Mouse (Mus musculus) liver, embryonic 14.5 days (tissue): ENCODE results near the gene St6galnac5. TPM values are rescaled to one million over a fixed set of nuclear protein-coding genes. Genes with fewer than 3 reads are reported as not detected.

Experiments used
- ATAC-seq: fragments of 200-750 bp; cut with Nextera tagmentation; 2 replicates; pipeline ENCODE4 v1.8.0; 2017; ENCODE audit warnings: moderate number of reproducible peaks, mild to moderate bottlenecking, moderate library complexity; ENCODE audit not compliant: insufficient read depth
- DNase-seq, 3 experiments: peaks; one replicate each; pipeline ENCODE4 v3.0.0-alpha.2; 2012 to 2013; ENCODE audit warnings: low read depth in 3 of 3, low spot score in 3 of 3
- H3K27ac ChIP-seq: fragments of 300-500 bp; sonication (generic); 2 replicates; pipeline ENCODE4 v1.5.1; 2014; ENCODE audit warnings: moderate library complexity, mild to moderate bottlenecking, control low read depth, inconsistent platforms
- H3K27me3 ChIP-seq: fragments of 300-500 bp; sonication (generic); 2 replicates; pipeline ENCODE4 v1.6.1; 2014; ENCODE audit warnings: mild to moderate bottlenecking, low read length, moderate library complexity; ENCODE audit not compliant: control insufficient read depth, insufficient read depth
- H3K36me3 ChIP-seq: fragments of 300-500 bp; sonication (generic); replicated peaks from 2 replicates; pipeline ENCODE4 v1.6.1; 2014; ENCODE audit warnings: low read depth; ENCODE audit not compliant: control insufficient read depth, insufficient read depth
- H3K4me1 ChIP-seq, 2 experiments: fragments of 200-500 bp in 1 of 2; fragments of 300-500 bp in 1 of 2; sonication (generic) in 1 of 2; replicated peaks; 2 replicates each; pipeline ENCODE4 v1.6.1; 2012 to 2014; ENCODE audit warnings: antibody characterized with exemption in 1 of 2, inconsistent platforms in 1 of 2, low read length in 1 of 2; ENCODE audit not compliant: control insufficient read depth in 2 of 2, insufficient read depth in 2 of 2
- H3K4me2 ChIP-seq: fragments of 300-500 bp; sonication (generic); 2 replicates; pipeline ENCODE4 v1.6.1; 2014; ENCODE audit warnings: low read depth, mild to moderate bottlenecking, control low read depth, moderate library complexity
- H3K4me3 ChIP-seq, 2 experiments: fragments of 200-500 bp in 1 of 2; fragments of 300-500 bp in 1 of 2; sonication (generic) in 1 of 2; 2 replicates each; pipeline ENCODE4 v1.5.1; 2012 to 2014; ENCODE audit warnings: low read depth in 2 of 2, low read length in 2 of 2, mild to moderate bottlenecking in 2 of 2, control low read depth in 1 of 2, inconsistent platforms in 1 of 2, moderate library complexity in 1 of 2; ENCODE audit not compliant: insufficient read depth in 1 of 2
- H3K9ac ChIP-seq: fragments of 300-500 bp; sonication (generic); replicated peaks from 2 replicates; pipeline ENCODE4 v1.6.1; 2014; ENCODE audit warnings: mild to moderate bottlenecking, control low read depth, moderate library complexity
- H3K9me3 ChIP-seq: fragments of 300-500 bp; sonication (generic); 2 replicates; pipeline ENCODE4 v1.6.1; 2016; ENCODE audit warnings: low read length, mixed read lengths; ENCODE audit not compliant: control insufficient read depth
- CTCF ChIP-seq: IDR thresholded peaks from 2 replicates; pipeline ENCODE4 v1.5.1; 2016; ENCODE audit warnings: antibody characterized with exemption, low read depth, control low read depth
- EP300 ChIP-seq: IDR thresholded peaks from 2 replicates; pipeline ENCODE4 v1.6.1; 2016; ENCODE audit warnings: antibody characterized with exemption, low read depth
- WGBS: fragments of 180-500 bp; shearing (Covaris S2); extraction: QIAGEN DNeasy Blood & Tissue Kit; methylation state at CpG from one replicate; pipeline ENCODE4 v1.1.7; 2014; ENCODE audit not compliant: insufficient replicate concordance; 5-methylcytosine and 5-hydroxymethylcytosine counted together
- polyA plus RNA-seq, 2 experiments: library from polyadenylated mRNA; depleted of rRNA in 1 of 2; stranded (reverse) in 1 of 2; unstranded in 1 of 2; fragments of >200 nt; fragmentation: Nextera tagmentation in 1 of 2; extraction: Ambion mirVana in 1 of 2; gene quantifications; 2 replicates each; pipeline versions ENCODE4 v1.2.1 to v1.2.3; 2012 to 2014

St6galnac5 gene
- polyA plus RNA-seq, 2 experiments: 0.01 TPM; not detected in 1

DNA sequence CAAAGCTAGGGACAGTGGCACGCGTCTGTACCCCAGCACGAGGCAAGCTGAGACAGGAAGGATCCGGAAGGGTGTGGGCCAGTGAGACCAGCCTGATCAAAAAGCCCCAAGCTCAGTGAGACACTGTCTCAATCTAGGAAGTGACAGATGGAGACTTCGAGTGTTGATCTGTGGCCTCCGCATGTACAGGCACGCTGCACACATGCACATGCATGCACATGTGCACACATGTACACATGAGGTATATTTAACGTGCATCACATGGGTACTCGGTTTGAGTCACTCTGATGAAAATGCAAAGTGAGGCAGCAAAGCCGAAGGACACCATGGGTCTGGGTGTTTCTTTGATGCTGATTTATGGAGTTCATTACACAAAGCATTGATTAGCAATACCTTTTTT is 77.0 kb downstream of the St6galnac5 start:
- TF ChIP-seq CTCF (no peak), EP300 (no peak)
- WGBS: 67% methylated on average over 10 of the region's 10 CpGs

GRCm38 (mm10) chr3:152898906-152899305 is 83.1 kb downstream of the St6galnac5 start:
- Histone ChIP-seq H3K4me1 (0 out of 4 replicates have a peak, but pooled peaks cover 0 to 1% of the 10 kb centered on the region in 2 experiments), H3K36me3 (no peaks in the 10 kb centered on the region), H3K27me3 (no peaks in the 10 kb centered on the region), H3K9me3 (no peaks in the 10 kb centered on the region), H3K27ac (no peak overlapping the region), H3K4me2 (no peak overlapping the region), H3K4me3 (no peak overlapping the region), H3K9ac (no peak overlapping the region)
- DNase-seq (no peak), ATAC-seq (no peak)
- WGBS: 80% methylated on average over 9 of the region's 9 CpGs
- no peak for TF ChIP-seq CTCF
- TF ChIP-seq EP300: no peak

More for the DNA sequence above, 77.0 kb downstream of the St6galnac5 start:
- Histone ChIP-seq H3K36me3 (no peaks in the 10 kb centered on the region), H3K27ac (no peak overlapping the region), H3K4me1 (no peaks in the 10 kb centered on the region), H3K4me2 (no peak overlapping the region), H3K27me3 (no peaks in the 10 kb centered on the region), H3K9me3 (no peaks in the 10 kb centered on the region), H3K9ac (no peak overlapping the region), H3K4me3 (no peak overlapping the region)
- ATAC-seq: no peak
- no peak for DNase-seq

- Histone ChIP-seq H3K36me3 (no peaks in the 10 kb centered on the region), H3K27ac (no peak overlapping the region), H3K4me3 (no peak overlapping the region), H3K9ac (no peak overlapping the region), H3K4me1 (0 out of 4 replicates have a peak, but pooled peaks cover 0 to 1% of the 10 kb centered on the region in 2 experiments), H3K4me2 (no peak overlapping the region), H3K9me3 (no peaks in the 10 kb centered on the region), H3K27me3 (no peaks in the 10 kb centered on the region)
- TF ChIP-seq CTCF: no peak
- no peak for TF ChIP-seq EP300
- no peak for ATAC-seq
- 49% methylated on average over 5 of the region's 5 CpGs for WGBS
- DNase-seq: no peak
These were observed 84.8 kb downstream of the St6galnac5 start for GRCm38 (mm10) chr3:152897196-152897595.

- TF ChIP-seq EP300: no peak
- TF ChIP-seq CTCF: no peak
- Histone ChIP-seq H3K9ac (no peak overlapping the region), H3K27ac (no peak overlapping the region), H3K4me1 (0 out of 4 replicates have a peak, but pooled peaks cover 0 to 1% of the 10 kb centered on the region in 2 experiments), H3K4me2 (no peak overlapping the region), H3K36me3 (no peaks in the 10 kb centered on the region), H3K27me3 (no peaks in the 10 kb centered on the region), H3K4me3 (no peak overlapping the region), H3K9me3 (no peaks in the 10 kb centered on the region)
- ATAC-seq (no peak), DNase-seq (no peak)
- WGBS: 58% methylated on average over 3 of the region's 3 CpGs
These were observed 85.9 kb downstream of the St6galnac5 start for GRCm38 (mm10) chr3:152896111-152896510.

GRCm38 (mm10) chr3:152894935-152895334 is 87.1 kb downstream of the St6galnac5 start:
- 6% methylated on average over 4 of the region's 4 CpGs for WGBS
- Histone ChIP-seq H3K36me3 (no peaks in the 10 kb centered on the region), H3K4me3 (no peak overlapping the region), H3K27ac (no peak overlapping the region), H3K4me1 (0 out of 4 replicates have a peak, but pooled peaks cover 0 to 1% of the 10 kb centered on the region in 2 experiments), H3K27me3 (no peaks in the 10 kb centered on the region), H3K9me3 (no peaks in the 10 kb centered on the region), H3K4me2 (no peak overlapping the region), H3K9ac (no peak overlapping the region)
- DNase-seq: no peak
- no peak for TF ChIP-seq CTCF
- TF ChIP-seq EP300: no peak
- no peak for ATAC-seq

DNA sequence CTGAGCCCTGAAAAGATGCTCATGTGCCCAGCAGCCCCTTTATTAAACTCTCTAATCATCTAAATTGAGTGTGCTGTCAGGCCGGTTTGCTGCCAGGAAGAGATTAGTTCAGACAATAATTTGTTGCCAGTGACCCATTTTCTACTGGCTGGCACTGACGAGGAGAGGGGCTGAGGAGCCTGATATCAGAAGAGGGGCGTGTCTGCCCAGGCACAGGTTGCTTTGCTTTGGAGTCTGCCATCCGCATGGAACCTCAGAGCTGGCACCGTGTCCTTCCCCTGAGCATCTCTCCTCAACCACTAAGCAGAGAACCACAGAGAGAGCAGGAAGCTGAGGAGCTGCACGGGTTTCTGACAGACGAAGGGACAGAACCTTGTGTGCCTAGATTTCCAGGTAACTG is 93.9 kb downstream of the St6galnac5 start:
- no peak overlapping the region for H3K9ac ChIP-seq
- no peak overlapping the region for H3K27ac ChIP-seq
- H3K4me3 ChIP-seq: no peak overlapping the region
- no peaks in the 10 kb centered on the region for H3K27me3 ChIP-seq
- DNase-seq (no peak), ATAC-seq (no peak)
- H3K4me2 ChIP-seq: no peak overlapping the region
- WGBS: 36% methylated on average over 7 of the region's 7 CpGs
- TF ChIP-seq CTCF: no peak
- no peak for TF ChIP-seq EP300
- H3K9me3 ChIP-seq: no peaks in the 10 kb centered on the region
- no peaks in the 10 kb centered on the region; a peak in 1 of 4 replicates for H3K4me1 ChIP-seq
- H3K36me3 ChIP-seq: no peaks in the 10 kb centered on the region
